In the genomic region with DNA sequence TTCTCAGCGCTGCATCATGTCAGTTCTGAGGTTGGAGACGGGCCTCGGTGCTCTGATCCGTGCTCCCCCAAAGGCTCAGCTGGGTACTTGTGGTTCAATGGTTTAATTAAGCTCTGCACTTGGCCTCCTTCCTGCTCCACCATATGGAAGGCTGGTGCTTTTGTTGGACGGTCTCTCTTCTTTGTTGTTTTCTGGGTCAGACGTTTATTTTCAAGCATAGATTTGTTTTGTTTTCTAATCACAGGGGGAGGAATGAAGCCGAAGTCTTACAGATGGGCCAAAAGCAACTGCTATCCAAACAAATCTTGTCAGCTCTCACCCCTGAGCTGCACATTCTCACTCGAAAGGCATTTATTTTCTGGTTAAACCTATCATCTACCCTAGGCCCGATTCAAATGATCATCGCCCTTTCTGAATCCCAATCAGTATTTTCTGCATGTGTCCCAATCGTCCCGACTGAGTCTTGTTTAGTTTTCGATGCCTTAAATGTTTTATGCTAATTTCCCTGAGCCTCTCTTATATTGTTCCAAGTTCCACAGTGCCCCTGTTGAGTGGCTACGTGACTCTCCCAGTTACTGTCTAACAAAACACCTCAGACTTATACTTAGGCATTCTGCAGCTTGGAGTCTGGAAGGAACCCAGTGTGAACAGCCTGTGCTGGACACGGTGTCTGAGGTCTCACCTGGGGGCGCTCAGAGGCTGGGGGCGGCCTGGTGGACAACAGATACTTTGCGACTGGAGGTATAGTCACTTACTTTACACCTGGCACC, we compare ENCODE assay signal across 15 mouse cellular contexts. TPM values are rescaled to one million over a fixed set of nuclear protein-coding genes. Genes with fewer than 3 reads are reported as not detected.
DNase-seq lines count a peak whose midpoint lies in the region; ATAC-seq lines count a peak whose summit lies in the region.
"Had no signal": no experiment of that assay in that cellular context is flagged by ENCODE, and none has a peak within 500 bp of the region (broad histone marks: within the 10 kb centered on the region; RNA-seq: fewer than 3 reads in every experiment).

No protein-coding gene starts in this region.

- ATAC-seq in hindbrain, embryonic 16.5 days: peak; percentile 85

- H3K9ac ChIP-seq in hindbrain, embryonic 16.5 days (ENCODE audit: low read depth, low read length): no peak overlapping the region
- H3K9ac ChIP-seq: limb, embryonic 15.5 days; neural tube, embryonic 12.5 days had no signal

- H3K4me2 ChIP-seq in hindbrain, embryonic 16.5 days (ENCODE audit: low read length): no peak overlapping the region
- H3K4me2 ChIP-seq: limb, embryonic 15.5 days; neural tube, embryonic 12.5 days had no signal

- H3K36me3 ChIP-seq in hindbrain, embryonic 16.5 days (ENCODE audit: control insufficient read depth, insufficient read depth, low read length): no peaks in the 10 kb centered on the region
- H3K36me3 ChIP-seq: limb, embryonic 15.5 days; neural tube, embryonic 12.5 days had no signal

- 42% methylated on average over 18 of the region's 18 CpGs for WGBS in hindbrain, embryonic 16.5 days

- H3K4me1 ChIP-seq in hindbrain, embryonic 16.5 days (ENCODE audit: control insufficient read depth, insufficient read depth, low read depth, low read length): peaks cover 11% of the 10 kb centered on the region
- H3K4me1 ChIP-seq: limb, embryonic 15.5 days had no signal

- no peaks in the 10 kb centered on the region for H3K9me3 ChIP-seq in hindbrain, embryonic 16.5 days (ENCODE audit: control insufficient read depth, low read length)
- H3K9me3 ChIP-seq: limb, embryonic 15.5 days; neural tube, embryonic 12.5 days had no signal

- H3K27me3 ChIP-seq in hindbrain, embryonic 16.5 days (replicated peaks; ENCODE audit: control insufficient read depth, insufficient read depth, low read length): no peaks in the 10 kb centered on the region
- H3K27me3 ChIP-seq: limb, embryonic 15.5 days; neural tube, embryonic 12.5 days had no signal

- H3K4me3 ChIP-seq in hindbrain, embryonic 16.5 days (ENCODE audit: low read length): no peak overlapping the region
- H3K4me3 ChIP-seq: erythroblast, embryonic 14.5 days; layer of hippocampus, adult 2 months; limb, embryonic 15.5 days; neural tube, embryonic 12.5 days had no signal

- peak overlapping the region; percentile 73 for H3K27ac ChIP-seq in hindbrain, embryonic 16.5 days (ENCODE audit: low read depth, low read length)
- H3K27ac ChIP-seq: layer of hippocampus, adult 2 months; limb, embryonic 15.5 days; neural tube, embryonic 12.5 days had no signal

- DNase-seq in right cerebral cortex, postnatal 4 days: peak; percentile 26
- DNase-seq in right cerebral cortex, postnatal 14 days: no peak
- peak; percentile 69 for DNase-seq in cerebellum, postnatal 36 days
- DNase-seq in telencephalon, adult 2 months (ENCODE audit: low read depth, low spot score): peak; percentile 23
- DNase-seq in frontal cortex, postnatal 14 days (ENCODE audit: low spot score in 2 of 2): no peak
- DNase-seq in spleen, postnatal 10 days (ENCODE audit: low spot score in 2 of 2): no peak
- DNase-seq in adrenal gland, postnatal 36 days: no peak
- DNase-seq: lung, postnatal 36 days; spleen, adult 18-20 months had no signal

RNA-seq across cellular contexts. Expression of gene Slc30a10, which starts 12.8 kb away (rescaled TPM):
- 8.3 and 10.0 TPM in 2 replicates for polyA plus RNA-seq in hindbrain, embryonic 16.5 days (2015; fragmentation: Nextera tagmentation; extraction: Ambion mirVana)
- under 1 TPM in 1 of 2 experiments, not detected in 1; 0.03 TPM for total RNA-seq in adrenal gland, postnatal 36 days (2021)
- total RNA-seq: granulocyte monocyte progenitor cell, adult 5-6 weeks had no signal

Comparison
In these comparisons a context has a peak if more than half of its experiments do, and no peak if none do; other contexts are left out.
1. DNase-seq: peak in right cerebral cortex, postnatal 4 days (single experiment), cerebellum, postnatal 36 days (2 of 2) and telencephalon, adult 2 months (single experiment); none in right cerebral cortex, postnatal 14 days (single experiment), frontal cortex, postnatal 14 days (0 of 2), spleen, postnatal 10 days (0 of 2) and adrenal gland, postnatal 36 days (0 of 2).